Mouse (Mus musculus): ENCODE results near the gene Pkhd1. TPM values are rescaled to one million over a fixed set of nuclear protein-coding genes. Genes with fewer than 3 reads are reported as not detected.

The Pkhd1 gene
- polyA plus RNA-seq, 1 experiment from 2014 or later, result 0.09 TPM

DNA sequence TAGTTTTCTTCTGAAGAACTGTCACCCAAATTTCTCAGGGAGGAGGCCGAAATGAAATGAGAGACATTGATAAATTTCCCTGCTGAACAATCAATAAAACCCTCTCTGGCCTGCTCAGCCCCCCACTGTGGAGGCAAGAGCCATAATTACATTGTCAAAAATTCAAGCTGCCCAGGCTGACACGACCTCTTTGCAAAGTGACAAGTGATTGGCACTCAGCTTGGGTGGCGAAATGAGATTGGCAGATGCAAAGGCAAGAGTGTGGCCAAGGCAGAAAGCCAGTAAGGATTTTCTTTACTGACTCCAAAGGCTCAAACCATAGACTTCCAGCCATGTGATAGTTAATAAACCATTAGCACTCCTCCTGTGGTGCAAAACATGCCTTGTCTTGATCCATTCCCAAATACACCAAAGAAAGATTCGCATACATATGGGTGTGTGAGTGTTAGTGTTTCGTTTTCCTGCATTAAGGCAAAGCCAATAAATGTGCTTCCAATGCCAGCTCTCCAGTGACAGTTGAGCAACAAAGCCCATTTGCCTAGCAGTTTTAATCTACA is 208.4 kb downstream of the Pkhd1 start:
- H3K4me3 ChIP-seq (ENCODE audit: low read depth, low read length), result no peak overlapping the region
- H3K36me3 ChIP-seq (ENCODE audit: control insufficient read depth, insufficient read depth, low read length), result no peaks in the 10 kb centered on the region
- no peaks in the 10 kb centered on the region for H3K9me3 ChIP-seq (ENCODE audit: control insufficient read depth, low read length)
- no peak overlapping the region for H3K27ac ChIP-seq (ENCODE audit: low read depth, low read length)
- WGBS, result 53% methylated on average over 5 of the region's 5 CpGs
- H3K9ac ChIP-seq (ENCODE audit: low read depth, low read length), result no peak overlapping the region
- peak; percentile 42; the same call in 1 of the 2 replicates for ATAC-seq (ENCODE audit: low FRiP score)
- no peak overlapping the region for H3K4me2 ChIP-seq (replicated peaks; ENCODE audit: low read depth, low read length)
- no peaks in the 10 kb centered on the region for H3K4me1 ChIP-seq (replicated peaks; ENCODE audit: control insufficient read depth, insufficient read depth, low read length)
- DNase-seq (ENCODE audit: low spot score), result peak; percentile 31
- H3K27me3 ChIP-seq (ENCODE audit: control insufficient read depth, insufficient read depth, low read length), result no peaks in the 10 kb centered on the region

DNA sequence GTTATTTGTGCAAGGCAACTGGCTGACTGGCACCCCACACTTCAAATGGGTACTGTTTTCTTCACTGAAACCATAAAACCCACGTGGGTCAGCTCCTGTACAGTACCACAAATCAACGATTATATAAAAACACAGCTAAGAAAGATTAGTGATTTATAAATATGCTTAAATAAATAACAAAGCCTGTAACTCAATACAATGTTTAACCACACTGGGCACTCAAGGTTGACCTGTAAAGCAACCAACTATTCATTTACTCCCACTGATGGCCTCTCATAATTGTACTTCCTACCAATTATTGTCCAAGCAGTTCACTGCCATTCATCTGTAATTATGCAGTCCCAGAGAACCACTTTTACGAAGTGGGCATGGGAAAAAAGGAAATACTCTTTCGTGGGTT is 219.5 kb downstream of the Pkhd1 start:
- Histone ChIP-seq H3K4me3 (ENCODE audit: low read depth, low read length) (no peak overlapping the region), H3K4me2 (replicated peaks; ENCODE audit: low read depth, low read length) (no peak overlapping the region), H3K27ac (ENCODE audit: low read depth, low read length) (no peak overlapping the region), H3K27me3 (ENCODE audit: control insufficient read depth, insufficient read depth, low read length) (no peaks in the 10 kb centered on the region), H3K4me1 (replicated peaks; ENCODE audit: control insufficient read depth, insufficient read depth, low read length) (no peaks in the 10 kb centered on the region), H3K9me3 (ENCODE audit: control insufficient read depth, low read length) (no peaks in the 10 kb centered on the region), H3K36me3 (ENCODE audit: control insufficient read depth, insufficient read depth, low read length) (no peaks in the 10 kb centered on the region), H3K9ac (ENCODE audit: low read depth, low read length) (no peak overlapping the region)
- 72% methylated on average over 4 of the region's 4 CpGs for WGBS
- DNase-seq (ENCODE audit: low spot score), result no peak
- no peak for ATAC-seq (ENCODE audit: low FRiP score)

DNA sequence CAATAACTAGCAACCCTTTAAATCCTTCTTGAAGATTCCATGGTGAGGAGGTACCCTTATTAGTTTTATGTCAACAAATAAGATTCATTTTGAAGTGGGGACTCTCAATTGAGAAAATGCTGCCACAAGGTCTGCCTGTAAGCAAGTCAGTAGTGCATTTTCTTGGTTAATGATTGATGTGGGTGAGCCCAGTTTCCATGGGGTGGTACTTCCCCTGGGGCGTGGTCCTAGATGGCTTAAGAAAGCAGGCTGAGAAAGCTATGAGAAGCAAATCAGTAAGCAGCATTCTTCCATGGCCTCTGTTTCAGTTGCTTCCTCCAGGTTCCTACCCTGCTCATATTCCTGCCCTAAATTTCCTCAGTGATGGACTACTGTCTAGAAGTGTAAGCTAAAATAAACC is 253.4 kb downstream of the Pkhd1 start:
- Histone ChIP-seq H3K4me3 (ENCODE audit: low read depth, low read length) (no peak overlapping the region), H3K9me3 (ENCODE audit: control insufficient read depth, low read length) (no peaks in the 10 kb centered on the region), H3K4me2 (replicated peaks; ENCODE audit: low read depth, low read length) (no peak overlapping the region), H3K27ac (ENCODE audit: low read depth, low read length) (no peak overlapping the region), H3K36me3 (ENCODE audit: control insufficient read depth, insufficient read depth, low read length) (no peaks in the 10 kb centered on the region), H3K4me1 (replicated peaks; ENCODE audit: control insufficient read depth, insufficient read depth, low read length) (no peaks in the 10 kb centered on the region), H3K27me3 (ENCODE audit: control insufficient read depth, insufficient read depth, low read length) (no peaks in the 10 kb centered on the region), H3K9ac (ENCODE audit: low read depth, low read length) (no peak overlapping the region)
- DNase-seq (ENCODE audit: low spot score) (no peak), ATAC-seq (ENCODE audit: low FRiP score) (no peak)
- 82% methylated on average over 1 of the region's 1 CpGs for WGBS

DNA sequence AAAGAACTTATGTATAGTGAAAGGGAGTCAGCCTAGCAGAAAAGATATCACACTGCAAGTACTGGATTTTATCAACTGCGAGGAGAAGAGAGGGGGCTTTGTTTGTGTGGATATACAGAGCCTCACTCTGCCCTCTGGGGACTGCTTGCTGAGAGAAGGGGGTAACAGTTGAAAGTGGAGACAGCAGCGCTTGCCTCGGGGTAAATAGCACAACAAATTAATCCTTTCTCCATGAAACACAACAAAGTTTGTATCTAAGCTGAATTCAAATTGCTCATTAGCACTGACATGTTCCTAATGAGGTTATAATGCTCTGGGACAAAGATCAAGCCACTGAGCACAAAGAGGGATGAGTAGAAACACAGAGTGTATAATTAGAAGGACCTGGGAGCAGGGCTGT is 273.2 kb downstream of the Pkhd1 start:
- DNase-seq (ENCODE audit: low spot score) (peak; percentile 7), ATAC-seq (ENCODE audit: low FRiP score) (no peak)
- Histone ChIP-seq H3K4me1 (replicated peaks; ENCODE audit: control insufficient read depth, insufficient read depth, low read length) (no peaks in the 10 kb centered on the region), H3K9me3 (ENCODE audit: control insufficient read depth, low read length) (no peaks in the 10 kb centered on the region), H3K27me3 (ENCODE audit: control insufficient read depth, insufficient read depth, low read length) (no peaks in the 10 kb centered on the region), H3K36me3 (ENCODE audit: control insufficient read depth, insufficient read depth, low read length) (no peaks in the 10 kb centered on the region), H3K27ac (ENCODE audit: low read depth, low read length) (no peak overlapping the region), H3K4me3 (ENCODE audit: low read depth, low read length) (no peak overlapping the region), H3K4me2 (replicated peaks; ENCODE audit: low read depth, low read length) (no peak overlapping the region), H3K9ac (ENCODE audit: low read depth, low read length) (no peak overlapping the region)
- 43% methylated on average over 3 of the region's 3 CpGs for WGBS

DNA sequence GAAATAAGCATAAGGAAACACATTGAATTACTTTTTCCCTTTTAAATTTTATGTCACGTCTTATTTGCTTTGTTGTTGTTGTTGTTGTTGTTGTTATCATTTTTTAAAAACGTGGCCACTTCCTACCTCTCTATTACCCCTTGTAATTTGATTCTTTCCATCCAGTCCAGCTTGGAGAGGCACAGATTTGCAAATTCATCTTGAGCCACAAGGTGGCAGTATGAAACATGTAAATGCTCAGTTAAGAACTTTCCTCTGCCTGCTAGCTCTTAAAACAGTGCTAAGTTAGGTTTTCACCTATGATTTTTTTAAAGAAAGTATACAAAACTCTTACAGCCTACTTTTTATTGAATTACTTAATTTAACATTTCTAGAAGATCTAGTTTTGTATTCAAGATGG is 306.4 kb downstream of the Pkhd1 start:
- H3K27ac ChIP-seq (ENCODE audit: low read depth, low read length), result no peak overlapping the region
- H3K27me3 ChIP-seq (ENCODE audit: control insufficient read depth, insufficient read depth, low read length), result peaks cover 6% of the 10 kb centered on the region; the same call in 1 of the 2 replicates
- H3K4me1 ChIP-seq (replicated peaks; ENCODE audit: control insufficient read depth, insufficient read depth, low read length), result no peaks in the 10 kb centered on the region
- ATAC-seq (ENCODE audit: low FRiP score), result peak; percentile 47; the same call in 1 of the 2 replicates
- no peak overlapping the region for H3K4me2 ChIP-seq (replicated peaks; ENCODE audit: low read depth, low read length)
- no peak overlapping the region for H3K9ac ChIP-seq (ENCODE audit: low read depth, low read length)
- no peak overlapping the region for H3K4me3 ChIP-seq (ENCODE audit: low read depth, low read length)
- DNase-seq (ENCODE audit: low spot score), result peak; percentile 82
- H3K36me3 ChIP-seq (ENCODE audit: control insufficient read depth, insufficient read depth, low read length), result no peaks in the 10 kb centered on the region
- no peaks in the 10 kb centered on the region for H3K9me3 ChIP-seq (ENCODE audit: control insufficient read depth, low read length)
- 6% methylated on average over 2 of the region's 2 CpGs for WGBS

DNA sequence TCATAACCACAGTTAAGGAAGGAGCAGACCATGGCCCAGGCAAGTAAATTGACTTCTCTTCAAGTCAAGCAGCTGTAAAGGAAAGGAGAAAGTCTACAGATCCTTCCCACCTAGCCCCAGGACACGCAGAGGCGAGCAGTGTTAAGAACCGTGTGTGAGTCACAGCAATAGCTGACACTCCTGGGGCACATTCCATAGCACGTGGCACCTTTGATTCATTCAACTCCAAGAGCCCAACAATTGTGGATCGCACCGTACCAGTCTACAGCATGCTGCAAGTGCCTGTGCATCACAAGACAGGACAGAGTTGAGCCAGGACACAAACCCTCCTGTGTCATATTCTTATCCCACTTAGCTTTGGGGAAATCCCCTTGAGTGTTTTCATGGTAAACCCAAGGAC is 306.9 kb downstream of the Pkhd1 start:
- Histone ChIP-seq H3K36me3 (ENCODE audit: control insufficient read depth, insufficient read depth, low read length) (no peaks in the 10 kb centered on the region), H3K27ac (ENCODE audit: low read depth, low read length) (no peak overlapping the region), H3K4me2 (replicated peaks; ENCODE audit: low read depth, low read length) (no peak overlapping the region), H3K4me3 (ENCODE audit: low read depth, low read length) (no peak overlapping the region), H3K27me3 (ENCODE audit: control insufficient read depth, insufficient read depth, low read length) (peaks cover 9% of the 10 kb centered on the region; the same call in 1 of the 2 replicates), H3K4me1 (replicated peaks; ENCODE audit: control insufficient read depth, insufficient read depth, low read length) (no peaks in the 10 kb centered on the region), H3K9ac (ENCODE audit: low read depth, low read length) (no peak overlapping the region), H3K9me3 (ENCODE audit: control insufficient read depth, low read length) (no peaks in the 10 kb centered on the region)
- 68% methylated on average over 6 of the region's 6 CpGs for WGBS
- ATAC-seq (ENCODE audit: low FRiP score) (peak; percentile 47; the same call in 1 of the 2 replicates), DNase-seq (ENCODE audit: low spot score) (no peak)

DNA sequence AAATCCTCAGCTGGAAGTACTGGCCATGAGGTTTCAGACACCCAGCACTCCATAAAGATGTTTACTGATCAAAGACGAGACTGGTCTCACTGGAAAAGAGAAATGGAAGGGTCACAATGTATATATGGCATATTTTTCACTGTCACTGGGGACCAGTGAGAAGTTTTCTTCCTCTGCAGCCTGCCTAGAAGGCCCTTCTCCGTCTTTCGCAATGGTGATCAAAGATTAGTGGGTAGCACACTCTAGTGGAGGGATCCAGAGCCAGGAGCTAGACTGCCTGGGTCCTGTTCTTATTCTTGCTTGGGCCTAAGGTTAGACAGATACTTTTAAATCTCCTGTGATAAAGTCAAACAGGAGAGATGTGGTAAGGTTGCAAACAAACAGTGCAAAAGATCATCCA is 311.7 kb downstream of the Pkhd1 start:
- Histone ChIP-seq H3K9ac (ENCODE audit: low read depth, low read length) (no peak overlapping the region), H3K9me3 (ENCODE audit: control insufficient read depth, low read length) (no peaks in the 10 kb centered on the region), H3K27me3 (ENCODE audit: control insufficient read depth, insufficient read depth, low read length) (peaks cover 13% of the 10 kb centered on the region; the same call in 1 of the 2 replicates), H3K4me2 (replicated peaks; ENCODE audit: low read depth, low read length) (no peak overlapping the region), H3K27ac (ENCODE audit: low read depth, low read length) (no peak overlapping the region), H3K4me3 (ENCODE audit: low read depth, low read length) (no peak overlapping the region), H3K4me1 (replicated peaks; ENCODE audit: control insufficient read depth, insufficient read depth, low read length) (0 out of 2 replicates have a peak, but pooled peaks cover 2% of the 10 kb centered on the region), H3K36me3 (ENCODE audit: control insufficient read depth, insufficient read depth, low read length) (no peaks in the 10 kb centered on the region)
- WGBS, result 44% methylated on average over 3 of the region's 3 CpGs
- DNase-seq (ENCODE audit: low spot score) (peak; percentile 35), ATAC-seq (ENCODE audit: low FRiP score) (no peak)

DNA sequence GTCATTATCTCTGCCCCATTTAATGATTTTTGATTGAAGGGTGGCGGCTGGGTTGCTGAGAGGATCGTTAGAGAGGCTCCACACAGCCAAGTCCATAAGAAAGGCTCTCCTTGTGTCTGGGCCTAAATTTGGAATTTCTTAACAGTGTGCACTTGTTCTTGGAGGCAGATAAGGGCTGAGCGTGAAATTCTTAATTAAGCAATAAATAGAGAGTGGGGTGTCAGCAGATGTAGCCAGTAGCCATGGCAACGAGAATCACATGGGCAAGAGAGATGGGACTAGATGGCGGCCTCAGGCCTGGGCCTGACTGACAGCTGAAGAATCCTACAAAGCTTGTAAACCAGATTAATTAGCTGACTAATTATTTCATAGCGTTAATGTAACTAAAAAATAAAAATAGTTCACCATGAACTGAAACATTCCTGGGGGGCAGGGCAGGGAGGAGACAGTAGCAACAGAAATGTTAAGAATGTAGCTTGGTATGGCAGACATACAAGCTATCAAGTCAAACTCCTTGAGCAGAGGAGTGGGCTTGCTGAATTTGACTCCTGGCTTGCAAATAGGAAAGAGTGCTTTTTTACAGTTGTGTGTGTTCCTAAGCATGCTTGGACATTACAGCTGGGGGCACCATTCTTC is 314.8 kb downstream of the Pkhd1 start:
- no peak overlapping the region for H3K4me3 ChIP-seq (ENCODE audit: low read depth, low read length)
- no peaks in the 10 kb centered on the region for H3K9me3 ChIP-seq (ENCODE audit: control insufficient read depth, low read length)
- DNase-seq (ENCODE audit: low spot score) (peak; percentile 78), ATAC-seq (ENCODE audit: low FRiP score) (peak; percentile 89)
- H3K4me1 ChIP-seq (replicated peaks; ENCODE audit: control insufficient read depth, insufficient read depth, low read length), result 0 out of 2 replicates have a peak, but pooled peaks cover 2% of the 10 kb centered on the region
- WGBS, result 25% methylated on average over 6 of the region's 6 CpGs
- no peak overlapping the region for H3K4me2 ChIP-seq (replicated peaks; ENCODE audit: low read depth, low read length)
- peaks cover 15% of the 10 kb centered on the region; the same call in 1 of the 2 replicates for H3K27me3 ChIP-seq (ENCODE audit: control insufficient read depth, insufficient read depth, low read length)
- H3K9ac ChIP-seq (ENCODE audit: low read depth, low read length), result no peak overlapping the region
- H3K27ac ChIP-seq (ENCODE audit: low read depth, low read length), result peak overlapping the region; percentile 61; the same call in 1 of the 2 replicates
- no peaks in the 10 kb centered on the region for H3K36me3 ChIP-seq (ENCODE audit: control insufficient read depth, insufficient read depth, low read length)
